Mouse (Mus musculus): ENCODE measurements around the gene Dcaf12. TPM values are rescaled to one million over a fixed set of nuclear protein-coding genes. Genes with fewer than 3 reads are reported as not detected.

The Dcaf12 gene
- total and polyA plus RNA-seq, 3 experiments: 26.5 to 57.9 (median 31.5) TPM

DNA sequence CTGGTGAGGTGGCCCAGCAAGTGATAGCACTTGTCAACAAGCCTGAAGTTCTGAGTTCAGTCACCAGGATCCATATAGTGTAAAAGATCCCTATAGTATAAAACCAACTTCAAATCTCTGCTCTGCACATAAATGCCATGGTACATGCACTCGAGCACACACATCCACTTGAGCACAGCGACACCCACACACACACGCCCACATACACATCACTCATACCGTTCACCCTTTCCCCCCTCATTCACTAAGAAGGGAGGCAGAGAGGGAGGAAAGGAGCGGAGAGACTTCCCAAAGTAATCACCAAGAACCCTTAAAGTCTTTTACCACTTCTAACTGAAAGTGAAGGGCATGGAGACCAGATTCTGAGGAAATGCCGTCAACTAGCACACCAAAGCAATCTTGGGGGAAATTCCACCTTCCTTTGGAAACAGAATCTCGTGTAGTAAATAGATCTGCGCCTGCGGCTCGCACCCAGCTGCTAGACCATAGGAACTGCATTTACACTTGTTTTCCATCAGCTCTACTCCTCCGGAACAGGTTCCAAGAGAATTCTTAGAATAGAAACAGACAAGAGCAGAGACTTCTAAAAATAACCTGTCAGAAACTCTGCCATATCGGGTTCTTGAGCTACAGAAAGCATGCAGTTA lies 59.0 kb downstream of the Dcaf12 start:
- 20% methylated on average over 12 of the region's 12 CpGs for WGBS
- Histone ChIP-seq H3K4me1 (ENCODE audit: control insufficient read depth, insufficient read depth, low read length) (peaks cover 3% of the 10 kb centered on the region), H3K4me3 (peak overlapping the region; percentile 39), H3K27ac (peak overlapping the region; percentile 89), H3K27me3 (ENCODE audit: control insufficient read depth, insufficient read depth, low read length) (no peaks in the 10 kb centered on the region), H3K79me2 (replicated peaks; ENCODE audit: control insufficient read depth, insufficient read depth, low read length) (peaks cover 2% of the 10 kb centered on the region; the same call in 1 of the 2 replicates), H3K9ac (ENCODE audit: low read depth, low read length) (peak overlapping the region; percentile 43), H3K36me3 (ENCODE audit: control insufficient read depth, insufficient read depth, low read length) (peaks cover 15% of the 10 kb centered on the region)
- TF ChIP-seq CTCF (IDR thresholded peaks at IDR 0.05) (no peak), POLR2A (IDR thresholded peaks at IDR 0.05; ENCODE audit: insufficient read depth, low read depth, low read length) (peak; percentile 53)
- peak; percentile 36 to 40 for DNase-seq
- intact Hi-C loops (cut with DNase I): no loop called here

- Histone ChIP-seq H3K9ac (ENCODE audit: low read depth, low read length) (no peak overlapping the region), H3K4me3 (no peak overlapping the region), H3K4me1 (ENCODE audit: control insufficient read depth, insufficient read depth, low read length) (peaks cover 3% of the 10 kb centered on the region), H3K79me2 (replicated peaks; ENCODE audit: control insufficient read depth, insufficient read depth, low read length) (no peaks in the 10 kb centered on the region; the same call in 1 of the 2 replicates), H3K27ac (no peak overlapping the region), H3K36me3 (ENCODE audit: control insufficient read depth, insufficient read depth, low read length) (peaks cover 16% of the 10 kb centered on the region), H3K27me3 (ENCODE audit: control insufficient read depth, insufficient read depth, low read length) (no peaks in the 10 kb centered on the region)
- no peak for DNase-seq
- intact Hi-C loops (cut with DNase I): no loop called here
- TF ChIP-seq POLR2A (IDR thresholded peaks at IDR 0.05; ENCODE audit: insufficient read depth, low read depth, low read length) (no peak), EP300 (IDR thresholded peaks at IDR 0.05; ENCODE audit: insufficient read depth, low read depth, low read length) (no peak), CTCF (IDR thresholded peaks at IDR 0.05) (no peak)
- 90% methylated on average over 2 of the region's 2 CpGs for WGBS
Observed at GRCm38 (mm10) chr4:41253756-41254155, 60.9 kb downstream of the Dcaf12 start.

DNA sequence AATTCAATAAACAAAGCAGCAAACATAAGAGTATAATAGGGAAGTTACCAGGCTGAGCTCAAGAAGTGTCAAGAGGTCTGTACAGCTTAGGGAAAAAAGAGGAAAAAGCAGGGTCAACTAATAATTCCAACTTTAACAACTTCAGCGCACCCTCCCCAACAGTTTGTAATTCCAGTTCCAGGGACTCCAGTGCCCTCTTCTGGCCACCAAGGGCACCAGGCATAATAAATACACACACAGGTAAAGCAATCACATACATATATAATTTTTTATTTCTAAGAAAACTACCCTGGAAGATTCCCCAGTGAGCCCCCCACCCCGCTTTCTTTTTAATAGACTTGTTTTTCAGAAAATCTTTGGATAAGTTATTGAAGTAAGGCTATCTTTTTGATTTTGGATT lies 69.3 kb downstream of the Dcaf12 start:
- intact Hi-C loops (cut with DNase I): no loop called here
- DNase-seq: no peak
- Histone ChIP-seq H3K4me3 (no peak overlapping the region), H3K79me2 (replicated peaks; ENCODE audit: control insufficient read depth, insufficient read depth, low read length) (peaks cover 5% of the 10 kb centered on the region), H3K36me3 (ENCODE audit: control insufficient read depth, insufficient read depth, low read length) (peaks cover 5% of the 10 kb centered on the region; the same call in 1 of the 2 replicates), H3K27ac (no peak overlapping the region), H3K27me3 (ENCODE audit: control insufficient read depth, insufficient read depth, low read length) (no peaks in the 10 kb centered on the region), H3K9ac (ENCODE audit: low read depth, low read length) (no peak overlapping the region), H3K4me1 (ENCODE audit: control insufficient read depth, insufficient read depth, low read length) (no peaks in the 10 kb centered on the region)
- 93% methylated on average over 2 of the region's 2 CpGs for WGBS
- TF ChIP-seq CTCF (IDR thresholded peaks at IDR 0.05) (peak; percentile 60), EP300 (IDR thresholded peaks at IDR 0.05; ENCODE audit: insufficient read depth, low read depth, low read length) (no peak), POLR2A (IDR thresholded peaks at IDR 0.05; ENCODE audit: insufficient read depth, low read depth, low read length) (no peak)

Other genes starting within 250 kb of the Dcaf12 start
- not detected for gene Aqp3, start 216.7 kb downstream of the Dcaf12 start, total RNA-seq (2021)
- 0.20 and 4.2 TPM in 2 replicates for gene Aqp3, start 216.7 kb downstream of the Dcaf12 start, polyA plus RNA-seq (2012; rRNA removed)
- gene Nol6, start 190.4 kb downstream of the Dcaf12 start, total RNA-seq (2021): 10 to 100 TPM; 14.9 to 16.4 TPM
- 17.6 and 21.2 TPM in 2 replicates for gene Nol6, start 190.4 kb downstream of the Dcaf12 start, polyA plus RNA-seq (2012; rRNA removed)
- 100 to 1,000 TPM; 121 to 133 TPM for gene Ube2r2, start 179.1 kb downstream of the Dcaf12 start, total RNA-seq (2021)
- 52.7 and 72.9 TPM in 2 replicates for gene Ube2r2, start 179.1 kb downstream of the Dcaf12 start, polyA plus RNA-seq (2012; rRNA removed)
- gene Ubap2, start 39.7 kb downstream of the Dcaf12 start, total RNA-seq (2021): 10 to 100 TPM; 50.3 to 57.4 TPM
- gene Ubap2, start 39.7 kb downstream of the Dcaf12 start, polyA plus RNA-seq (2012; rRNA removed): 34.0 and 44.5 TPM in 2 replicates
- 10 to 100 TPM; 37.3 to 43.7 TPM for gene Ubap1, start 34.1 kb upstream of the Dcaf12 start, total RNA-seq (2021)
- 21.8 and 37.1 TPM in 2 replicates for gene Ubap1, start 34.1 kb upstream of the Dcaf12 start, polyA plus RNA-seq (2012; rRNA removed)
- under 1 TPM; 0.10 to 0.70 TPM for gene Kif24, start 150.0 kb upstream of the Dcaf12 start, total RNA-seq (2021)
- gene Kif24, start 150.0 kb upstream of the Dcaf12 start, polyA plus RNA-seq (2012; rRNA removed): 0.29 and 0.41 TPM in 2 replicates
- 10 to 100 TPM; 27.5 to 30.8 TPM for gene Nudt2, start 150.3 kb upstream of the Dcaf12 start, total RNA-seq (2021)
- 28.9 and 41.9 TPM in 2 replicates for gene Nudt2, start 150.3 kb upstream of the Dcaf12 start, polyA plus RNA-seq (2012; rRNA removed)
- gene AI464131, start 188.2 kb upstream of the Dcaf12 start, total RNA-seq (2021): 10 to 100 TPM; 11.6 to 12.0 TPM
- 7.6 and 11.0 TPM in 2 replicates for gene AI464131, start 188.2 kb upstream of the Dcaf12 start, polyA plus RNA-seq (2012; rRNA removed)
- gene 1110017D15Rik, start 202.4 kb upstream of the Dcaf12 start, total RNA-seq (2021): not detected
- gene 1110017D15Rik, start 202.4 kb upstream of the Dcaf12 start, polyA plus RNA-seq (2012; rRNA removed): 0.94 and 3.2 TPM in 2 replicates

All from heart, adult 2 months (tissue).